Mouse (Mus musculus) C3H10T1/2 (cell line): Measurements from ENCODE around the gene Rflnb. TPM values are rescaled to one million over a fixed set of nuclear protein-coding genes. Genes with fewer than 3 reads are reported as not detected.

Experiments used
- polyA plus RNA-seq, 2 experiments: library from polyadenylated mRNA; unstranded; fragments of >200 nt; fragmentation: generic; extraction: Trizol; gene quantifications; one replicate each; pipeline ENCODE4 v1.2.1; 2012; ENCODE audit warnings: missing spikeins in 2 of 2

Rflnb gene
- 1 to 10 TPM; 5.2 to 6.4 TPM for polyA plus RNA-seq

GRCm38 (mm10) chr11:76027139-76028071 is at the start of gene Rflnb:
TSS of gene Rflnb (minus strand) at chr11:76027782.

GRCm38 (mm10) chr11:75999440-76000155 is 28.0 kb downstream of the Rflnb start, which contains the start of gene 1700016K19Rik:
TSS of gene 1700016K19Rik (plus strand) at chr11:75999912.

Other genes with a start within 250 kb of the Rflnb start
- gene Doc2b, start 231.7 kb downstream of the Rflnb start, polyA plus RNA-seq: under 1 TPM; under 0.01 to 0.06 TPM
- gene Rph3al, start 89.4 kb downstream of the Rflnb start, polyA plus RNA-seq: under 1 TPM; 0.54 to 0.55 TPM
- gene 1700016K19Rik, start 27.9 kb downstream of the Rflnb start, polyA plus RNA-seq: not detected
- 10 to 100 TPM; 24.0 to 44.0 TPM for gene Vps53, start 151.9 kb upstream of the Rflnb start, polyA plus RNA-seq
- 10 to 100 TPM in 1 of 2 experiments, 1 to 10 TPM in 1; 8.1 to 11.1 TPM for gene Fam57a, start 151.9 kb upstream of the Rflnb start, polyA plus RNA-seq
- gene Dbil5, start 189.8 kb upstream of the Rflnb start, polyA plus RNA-seq: under 1 TPM; 0.42 to 0.44 TPM
- 10 to 100 TPM in 1 of 2 experiments, 1 to 10 TPM in 1; 9.5 to 18.3 TPM for gene Gemin4, start 189.9 kb upstream of the Rflnb start, polyA plus RNA-seq
- gene Mrm3, start 215.9 kb upstream of the Rflnb start, polyA plus RNA-seq: 10 to 100 TPM in 1 of 2 experiments, 1 to 10 TPM in 1; 9.2 to 17.7 TPM
- 10 to 100 TPM; 22.9 to 77.1 TPM for gene Glod4, start 215.9 kb upstream of the Rflnb start, polyA plus RNA-seq